Mouse (Mus musculus) liver, embryonic 18 days (tissue): ENCODE data around the gene Slc35a5. TPM values are rescaled to one million over a fixed set of nuclear protein-coding genes. Genes with fewer than 3 reads are reported as not detected.

Experiments used
- polyA plus RNA-seq: library from polyadenylated mRNA; depleted of rRNA; stranded (reverse); fragments of >200 nt; gene quantifications from 2 replicates; pipeline ENCODE4 v1.2.3, GENCODE M21; 2012; rRNA removed

Gene Slc35a5
- polyA plus RNA-seq = 4.2 and 4.3 TPM in 2 replicates

DNA sequence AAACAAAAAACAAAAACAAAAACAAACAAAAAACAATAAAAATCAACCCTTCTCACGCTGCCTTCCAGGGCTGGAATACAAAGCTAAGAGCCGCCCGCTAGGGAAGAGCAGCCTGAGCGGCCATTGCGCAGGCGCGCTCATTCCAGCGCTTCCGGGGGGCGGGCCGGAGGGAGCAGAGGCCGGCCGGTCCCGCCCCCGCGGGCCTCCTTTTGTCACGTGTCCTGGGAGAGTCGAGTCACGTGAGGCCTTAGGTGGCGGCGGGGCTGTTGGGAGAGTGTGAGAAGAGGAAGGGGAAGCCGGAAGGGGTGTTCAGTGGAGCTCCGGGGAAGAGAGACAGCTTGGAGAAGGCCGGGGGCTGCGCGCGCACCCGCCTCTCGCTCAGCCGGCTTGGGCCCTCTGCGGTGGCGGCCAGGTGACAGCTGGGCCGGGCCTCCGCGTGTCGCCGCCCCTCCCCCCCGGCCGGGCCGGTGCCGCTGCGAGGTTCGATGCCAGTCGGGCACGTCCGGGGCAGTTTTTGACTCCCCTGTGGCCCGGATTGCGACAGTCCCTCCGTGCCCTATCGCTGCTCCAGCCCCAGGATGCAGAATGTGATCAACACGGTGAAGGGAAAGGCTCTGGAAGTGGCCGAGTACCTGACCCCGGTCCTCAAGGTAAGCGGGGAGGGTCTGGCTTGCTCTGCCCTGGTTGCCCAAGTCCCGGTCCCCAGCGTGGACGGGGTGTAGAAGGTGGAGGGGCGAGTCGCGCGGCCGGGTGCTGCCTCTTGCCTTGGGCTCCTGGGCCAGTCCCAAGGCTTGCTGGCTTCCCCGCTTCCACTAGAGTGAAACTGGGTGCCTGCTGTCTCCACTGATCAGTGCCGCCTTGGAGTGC lies at the start of gene Slc35a5, which contains the start of gene Atg3:
Gene Slc35a5, minus strand, starts transcription at position 185 of the 867 bp plus-strand sequence.
Gene Atg3, plus strand, starts transcription at position 264 of the 867 bp plus-strand sequence.

DNA sequence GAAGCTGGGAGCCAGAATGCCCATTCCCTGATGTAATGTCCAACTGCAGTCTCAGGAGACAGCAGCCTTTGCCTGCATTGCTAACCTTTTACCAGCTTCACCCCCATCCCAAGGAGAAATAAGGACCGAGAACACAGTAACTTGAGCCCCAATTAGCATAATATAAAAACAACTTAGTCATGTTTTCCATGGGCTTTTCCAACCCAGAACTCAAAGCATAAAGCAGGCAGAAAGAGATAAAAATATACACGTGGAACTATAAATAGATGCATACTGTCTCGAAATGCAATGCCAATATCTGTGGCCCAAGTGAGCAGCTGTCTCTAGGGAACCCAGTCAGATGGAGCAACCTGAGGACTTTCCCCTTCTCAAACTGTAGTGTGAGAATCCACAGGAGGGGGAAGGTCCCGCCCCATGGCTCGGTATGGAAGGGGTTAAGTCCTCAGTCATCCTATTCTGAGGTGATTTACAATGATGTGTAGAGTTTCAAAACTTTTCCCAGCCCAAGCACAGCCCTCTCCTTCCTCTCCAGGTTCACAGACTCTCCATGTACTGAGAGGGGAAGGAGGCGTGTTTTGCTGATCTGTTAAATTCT lies 65.3 kb downstream of the Slc35a5 start, which contains the start of gene Ccdc80:
Gene Ccdc80, plus strand, starts transcription at position 266 of the 595 bp plus-strand sequence.

Other genes with a start within 250 kb of the Slc35a5 start
- gene Cd200r3, start 215.0 kb downstream of the Slc35a5 start, polyA plus RNA-seq = 0.24 and 0.36 TPM in 2 replicates
- gene Ccdc80, start 65.3 kb downstream of the Slc35a5 start, polyA plus RNA-seq = 12.3 and 12.5 TPM in 2 replicates
- 15.4 and 17.4 TPM in 2 replicates for gene Atg3, start 79 bp upstream of the Slc35a5 start, polyA plus RNA-seq
- gene Btla, start 65.6 kb upstream of the Slc35a5 start, polyA plus RNA-seq = 0.64 and 0.65 TPM in 2 replicates